Comparison of ENCODE assay signal across 16 mouse cellular contexts in the genomic region with DNA sequence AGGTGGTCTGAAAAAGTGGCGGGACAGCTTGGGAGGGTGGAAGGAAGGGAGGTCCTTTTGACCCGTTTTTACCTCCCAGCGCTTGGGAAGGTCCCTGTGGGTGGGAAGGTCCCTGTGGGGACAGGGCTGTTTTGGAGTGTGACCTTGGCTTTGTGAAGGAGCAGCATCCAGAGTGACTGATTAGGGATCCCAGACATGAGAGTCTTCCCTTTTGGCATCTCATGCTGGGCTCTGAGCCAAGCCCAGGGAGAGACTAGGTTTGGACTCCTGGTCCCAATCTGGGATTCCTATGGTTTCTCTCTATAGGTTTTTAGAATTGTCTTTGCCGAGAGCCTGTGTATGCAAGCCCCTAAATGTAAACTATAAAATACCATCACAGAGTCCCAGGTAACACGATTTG.
"Had no signal": no experiment of that assay in that cellular context is flagged by ENCODE, and none has a peak within 500 bp of the region (broad histone marks: within the 10 kb centered on the region; RNA-seq: fewer than 3 reads in every experiment).

No protein-coding gene starts in this region.

- H3K4me3 ChIP-seq: layer of hippocampus, adult 2 months; limb, embryonic 15.5 days; midbrain, embryonic 12.5 days; midbrain, embryonic 15.5 days; neural tube, embryonic 13.5 days; stomach, embryonic 15.5 days had no signal

- H3K27ac ChIP-seq: kidney, postnatal 0 days; limb, embryonic 15.5 days; liver, embryonic 14.5 days; midbrain, embryonic 12.5 days; midbrain, embryonic 15.5 days; neural tube, embryonic 13.5 days; stomach, embryonic 15.5 days had no signal

- H3K27me3 ChIP-seq: limb, embryonic 15.5 days; midbrain, embryonic 12.5 days; midbrain, embryonic 15.5 days; neural tube, embryonic 13.5 days; stomach, embryonic 15.5 days had no signal

- DNase-seq: kidney, adult 11 months; layer of hippocampus, adult 9-11 months; liver, postnatal 0 days; lung, embryonic 14.5 days; retina, postnatal 1 day; right cerebral cortex, postnatal 25 days; spleen, adult 18-20 months; thymus, postnatal 25 days had no signal
